Comparison of ENCODE assay signal across 15 mouse cellular contexts in genomic region chr8:61985703-61986475, GRCm38 (mm10). TPM values are rescaled to one million over a fixed set of nuclear protein-coding genes. Genes with fewer than 3 reads are reported as not detected.
DNase-seq lines count a peak whose midpoint lies in the region; ATAC-seq lines count a peak whose summit lies in the region.
"Had no signal": no experiment of that assay in that cellular context is flagged by ENCODE, and none has a peak within 500 bp of the region (broad histone marks: within the 10 kb centered on the region; RNA-seq: fewer than 3 reads in every experiment).

No protein-coding gene starts in this region.

- H3K36me3 ChIP-seq in lung, embryonic 15.5 days = no peaks in the 10 kb centered on the region
- H3K36me3 ChIP-seq in heart, embryonic 14.5 days (ENCODE audit: control insufficient read depth, insufficient read depth, low read length) = no peaks in the 10 kb centered on the region
- no peaks in the 10 kb centered on the region for H3K36me3 ChIP-seq in hindbrain, embryonic 16.5 days (ENCODE audit: control insufficient read depth, insufficient read depth, low read length)
- no peaks in the 10 kb centered on the region for H3K36me3 ChIP-seq in intestine, embryonic 15.5 days
- H3K36me3 ChIP-seq: limb, embryonic 12.5 days had no signal

- H3K4me1 ChIP-seq in lung, embryonic 15.5 days = peaks cover 12% of the 10 kb centered on the region
- H3K4me1 ChIP-seq in heart, embryonic 14.5 days (ENCODE audit: control insufficient read depth in 2 of 2, insufficient read depth in 2 of 2, low read length in 2 of 2) = peaks cover 3 to 8% of the 10 kb centered on the region in 2 experiments; a peak in 2 of 4 replicates
- no peaks in the 10 kb centered on the region for H3K4me1 ChIP-seq in hindbrain, embryonic 16.5 days (ENCODE audit: control insufficient read depth, insufficient read depth, low read depth, low read length)
- H3K4me1 ChIP-seq in intestine, embryonic 15.5 days (replicated peaks) = no peaks in the 10 kb centered on the region
- H3K4me1 ChIP-seq: limb, embryonic 12.5 days had no signal

- H3K4me2 ChIP-seq in lung, embryonic 15.5 days = no peak overlapping the region
- no peak overlapping the region for H3K4me2 ChIP-seq in heart, embryonic 14.5 days (ENCODE audit: low read length)
- no peak overlapping the region for H3K4me2 ChIP-seq in hindbrain, embryonic 16.5 days (ENCODE audit: low read length)
- no peak overlapping the region for H3K4me2 ChIP-seq in intestine, embryonic 15.5 days (replicated peaks)
- H3K4me2 ChIP-seq: limb, embryonic 12.5 days had no signal

- H3K9me3 ChIP-seq in lung, embryonic 15.5 days = no peaks in the 10 kb centered on the region
- H3K9me3 ChIP-seq in heart, embryonic 14.5 days (ENCODE audit: control insufficient read depth, low read length) = no peaks in the 10 kb centered on the region
- no peaks in the 10 kb centered on the region for H3K9me3 ChIP-seq in hindbrain, embryonic 16.5 days (ENCODE audit: control insufficient read depth, low read length)
- H3K9me3 ChIP-seq in intestine, embryonic 15.5 days = no peaks in the 10 kb centered on the region
- H3K9me3 ChIP-seq: limb, embryonic 12.5 days had no signal

- no peak overlapping the region for H3K9ac ChIP-seq in lung, embryonic 15.5 days
- no peak overlapping the region for H3K9ac ChIP-seq in heart, embryonic 14.5 days (ENCODE audit: low read length)
- H3K9ac ChIP-seq in hindbrain, embryonic 16.5 days (ENCODE audit: low read depth, low read length) = no peak overlapping the region
- H3K9ac ChIP-seq in intestine, embryonic 15.5 days = no peak overlapping the region
- H3K9ac ChIP-seq: limb, embryonic 12.5 days had no signal

- H3K4me3 ChIP-seq in lung, embryonic 15.5 days = no peak overlapping the region
- H3K4me3 ChIP-seq in heart, embryonic 14.5 days (ENCODE audit: control insufficient read depth in 1 of 2, insufficient read depth in 1 of 2, low read depth in 1 of 2, low read length in 2 of 2) = no peak overlapping the region
- no peak overlapping the region for H3K4me3 ChIP-seq in hindbrain, embryonic 16.5 days (ENCODE audit: low read length)
- H3K4me3 ChIP-seq in intestine, embryonic 15.5 days (replicated peaks) = no peak overlapping the region
- H3K4me3 ChIP-seq: erythroblast, embryonic 14.5 days; layer of hippocampus, adult 2 months; limb, embryonic 12.5 days had no signal

- H3K27ac ChIP-seq in lung, embryonic 15.5 days = no peak overlapping the region
- peak overlapping the region in 1 of 2 experiments; percentile 4; a peak in 1 of 4 replicates for H3K27ac ChIP-seq in heart, embryonic 14.5 days (replicated peaks in 1 of 2; ENCODE audit: control insufficient read depth in 1 of 2, insufficient read depth in 1 of 2, low read depth in 2 of 2, low read length in 2 of 2)
- no peak overlapping the region for H3K27ac ChIP-seq in hindbrain, embryonic 16.5 days (ENCODE audit: low read depth, low read length)
- H3K27ac ChIP-seq in intestine, embryonic 15.5 days = no peak overlapping the region
- H3K27ac ChIP-seq: layer of hippocampus, adult 2 months; limb, embryonic 12.5 days had no signal

- 23% methylated on average over 6 of the region's 6 CpGs for WGBS in lung, embryonic 15.5 days
- 24% methylated on average over 6 of the region's 6 CpGs for WGBS in heart, embryonic 14.5 days
- WGBS in hindbrain, embryonic 16.5 days = 52% methylated on average over 6 of the region's 6 CpGs
- WGBS in intestine, embryonic 15.5 days = 30% methylated on average over 6 of the region's 6 CpGs

- no peaks in the 10 kb centered on the region for H3K27me3 ChIP-seq in lung, embryonic 15.5 days
- no peaks in the 10 kb centered on the region for H3K27me3 ChIP-seq in heart, embryonic 14.5 days (ENCODE audit: control insufficient read depth, insufficient read depth, low read length)
- H3K27me3 ChIP-seq in hindbrain, embryonic 16.5 days (replicated peaks; ENCODE audit: control insufficient read depth, insufficient read depth, low read length) = no peaks in the 10 kb centered on the region
- no peaks in the 10 kb centered on the region for H3K27me3 ChIP-seq in intestine, embryonic 15.5 days (replicated peaks)
- H3K27me3 ChIP-seq: CH12.LX; limb, embryonic 12.5 days had no signal

- no peak for DNase-seq in lung, adult 18-20 months
- peak; percentile 61 for DNase-seq in adrenal gland, postnatal 14 days
- DNase-seq in kidney, postnatal 14 days = peak; percentile 61
- no peak for DNase-seq in right cerebral cortex, adult 2 months (ENCODE audit: low spot score in 2 of 2)
- DNase-seq: cerebellum, adult 2 months; gastrocnemius, postnatal 25 days had no signal

- ATAC-seq in lung, embryonic 15.5 days (ENCODE audit: borderline replicate concordance, extremely low read depth, low FRiP score, low TSS enrichment) = peak; percentile 90; the same call in 1 of the 2 replicates
- peak; percentile 61; the same call in 1 of the 2 replicates for ATAC-seq in heart, embryonic 14.5 days (ENCODE audit: insufficient number of reproducible peaks, insufficient read depth, low FRiP score, low read depth)
- no peak for ATAC-seq in hindbrain, embryonic 16.5 days
- ATAC-seq in intestine, embryonic 15.5 days = no peak
- ATAC-seq: activated CD4-positive, CD25-positive, alpha-beta regulatory T cell, adult 4 months had no signal

RNA-seq across cellular contexts. Expression of gene Ddx60, which starts 58.0 kb away (rescaled TPM):
- 0.55 and 0.64 TPM in 2 replicates for polyA plus RNA-seq in lung, embryonic 15.5 days (2015; fragmentation: Nextera tagmentation; extraction: Ambion mirVana)
- 2.7 and 3.8 TPM in 2 replicates for total RNA-seq in adrenal gland, postnatal 14 days (2021)
- polyA plus RNA-seq in heart, embryonic 14.5 days (2014; fragmentation: Nextera tagmentation; extraction: Ambion mirVana) = 3.0 and 4.0 TPM in 2 replicates
- 0.17 and 0.28 TPM in 2 replicates for polyA plus RNA-seq in hindbrain, embryonic 16.5 days (2015; fragmentation: Nextera tagmentation; extraction: Ambion mirVana)
- 0.56 and 1.5 TPM in 2 replicates for polyA plus RNA-seq in intestine, embryonic 15.5 days (2015; fragmentation: Nextera tagmentation; extraction: Ambion mirVana)
- polyA plus RNA-seq: erythroblast, embryonic 14.5 days had no signal

Comparison
In these comparisons a context has a peak if more than half of its experiments do, and no peak if none do; other contexts are left out.
1. ATAC-seq: peak in lung, embryonic 15.5 days (single experiment) and heart, embryonic 14.5 days (single experiment); none in hindbrain, embryonic 16.5 days (single experiment) and intestine, embryonic 15.5 days (single experiment).
2. DNase-seq: peak in adrenal gland, postnatal 14 days (single experiment) and kidney, postnatal 14 days (single experiment); none in lung, adult 18-20 months (0 of 2) and right cerebral cortex, adult 2 months (0 of 2).